Mouse (Mus musculus) MEL (cell line): ENCODE data around the gene Fam171a2. TPM values are rescaled to one million over a fixed set of nuclear protein-coding genes. Genes with fewer than 3 reads are reported as not detected.

Experiments
- DNase-seq: peaks from one replicate; pipeline ENCODE4 v3.0.0; 2011; ENCODE audit warnings: low read depth, low spot score
- H3K27ac ChIP-seq: 2 replicates; pipeline ENCODE4 v1.5.1; 2012; ENCODE audit warnings: low read depth, mild to moderate bottlenecking, control low read depth, low read length, moderate library complexity; ENCODE audit not compliant: control insufficient read depth
- H3K27me3 ChIP-seq, 2 experiments: fragments of 150-350 bp in 1 of 2; sonication (generic) in 1 of 2; 2 replicates each; pipeline ENCODE4 v1.6.1; 2012; ENCODE audit warnings: low read length in 2 of 2, mild to moderate bottlenecking in 2 of 2, improper control_type of control experiment in 1 of 2, moderate library complexity in 1 of 2; ENCODE audit not compliant: insufficient read depth in 2 of 2, control insufficient read depth in 1 of 2
- H3K36me3 ChIP-seq, 2 experiments: 2 replicates each; pipeline ENCODE4 v1.6.1; 2012 to 2014; ENCODE audit warnings: low read length in 2 of 2, improper control_type of control experiment in 1 of 2, inconsistent platforms in 1 of 2, mild to moderate bottlenecking in 1 of 2; ENCODE audit not compliant: insufficient read depth in 2 of 2, control insufficient read depth in 1 of 2
- H3K4me1 ChIP-seq, 2 experiments: fragments of 150-350 bp in 1 of 2; sonication (generic) in 1 of 2; 2 replicates each; pipeline ENCODE4 v1.6.1; 2012; ENCODE audit warnings: low read length in 2 of 2, improper control_type of control experiment in 1 of 2, mild to moderate bottlenecking in 1 of 2; ENCODE audit not compliant: insufficient read depth in 2 of 2, control insufficient read depth in 1 of 2
- H3K4me3 ChIP-seq, 2 experiments: fragments of 150-350 bp in 1 of 2; sonication (generic) in 1 of 2; 2 replicates each; pipeline ENCODE4 v1.5.1; 2012; ENCODE audit warnings: low read depth in 2 of 2, low read length in 2 of 2, mild to moderate bottlenecking in 2 of 2, moderate library complexity in 2 of 2, control low read depth in 1 of 2, improper control_type of control experiment in 1 of 2; ENCODE audit not compliant: control insufficient read depth in 1 of 2, insufficient read depth in 1 of 2
- H3K79me2 ChIP-seq: 2 replicates; pipeline ENCODE4 v1.6.1; 2012; ENCODE audit warnings: mild to moderate bottlenecking, low read length, moderate library complexity; ENCODE audit not compliant: control insufficient read depth, poor library complexity, insufficient read depth
- H3K9ac ChIP-seq: 2 replicates; pipeline ENCODE4 v1.6.1; 2012; ENCODE audit warnings: low read depth, mild to moderate bottlenecking, control low read depth, low read length, moderate library complexity; ENCODE audit not compliant: control insufficient read depth, poor library complexity, severe bottlenecking
- H3K9me3 ChIP-seq: fragments of 150-350 bp; sonication (generic); replicated peaks from 2 replicates; pipeline ENCODE4 v1.6.1; 2012; ENCODE audit warnings: mild to moderate bottlenecking, low read length, improper control_type of control experiment, moderate library complexity; ENCODE audit not compliant: insufficient read depth
- BHLHE40 ChIP-seq: IDR thresholded peaks from 2 replicates; pipeline ENCODE4 v1.6.1; 2012; ENCODE audit warnings: low read depth, mild to moderate bottlenecking, inconsistent platforms, low read length, improper control_type of control experiment, borderline replicate concordance
- CHD2 ChIP-seq: IDR thresholded peaks from 2 replicates; pipeline ENCODE4 v1.6.1; 2011; ENCODE audit warnings: low read length, improper control_type of control experiment
- CTCF ChIP-seq, 3 experiments: IDR thresholded peaks in 2 of 3; conservative IDR thresholded peaks in 1 of 3; 2 replicates each; pipeline ENCODE4 v1.5.1; 2011 to 2012; ENCODE audit warnings: low read length in 3 of 3, low read depth in 2 of 3, mild to moderate bottlenecking in 2 of 3, improper control_type of control experiment in 1 of 3, inconsistent platforms in 1 of 3, mixed read lengths in 1 of 3, moderate library complexity in 1 of 3; ENCODE audit not compliant: control insufficient read depth in 1 of 3, insufficient read depth in 1 of 3, poor library complexity in 1 of 3, severe bottlenecking in 1 of 3
- E2F4 ChIP-seq: IDR thresholded peaks from 2 replicates; pipeline ENCODE4 v1.6.1; 2011; ENCODE audit warnings: low read depth, low read length, improper control_type of control experiment, borderline replicate concordance
- EP300 ChIP-seq, 2 experiments: IDR thresholded peaks; 2 replicates each; pipeline ENCODE4 v1.6.1; 2011; ENCODE audit warnings: improper control_type of control experiment in 2 of 2, low read length in 2 of 2, low read depth in 1 of 2, mild to moderate bottlenecking in 1 of 2
- ETS1 ChIP-seq: IDR thresholded peaks from 2 replicates; pipeline ENCODE4 v1.6.1; 2012; ENCODE audit warnings: low read depth, mild to moderate bottlenecking, inconsistent platforms, low read length, improper control_type of control experiment, moderate library complexity
- GABPA ChIP-seq: IDR thresholded peaks from 2 replicates; pipeline ENCODE4 v1.6.1; 2012; ENCODE audit warnings: low read depth, mild to moderate bottlenecking, inconsistent platforms, low read length, improper control_type of control experiment, moderate library complexity
- GATA1 ChIP-seq: IDR thresholded peaks from 2 replicates; pipeline ENCODE4 v1.6.1; 2011; ENCODE audit warnings: low read depth, low read length, improper control_type of control experiment
- HCFC1 ChIP-seq: IDR thresholded peaks from 2 replicates; pipeline ENCODE4 v1.6.1; 2012; ENCODE audit warnings: low read depth, mild to moderate bottlenecking, inconsistent platforms, low read length, improper control_type of control experiment, moderate library complexity
- MAFK ChIP-seq: IDR thresholded peaks from 2 replicates; pipeline ENCODE4 v1.6.1; 2011; ENCODE audit warnings: low read depth, mild to moderate bottlenecking, low read length, improper control_type of control experiment, borderline replicate concordance
- MEF2A ChIP-seq: IDR thresholded peaks from 2 replicates; pipeline ENCODE4 v1.6.1; 2014; ENCODE audit warnings: low read depth, mild to moderate bottlenecking, inconsistent platforms, low read length, improper control_type of control experiment; ENCODE audit not compliant: poor library complexity, insufficient replicate concordance, severe bottlenecking; ENCODE audit errors: extremely low read depth
- RAD21 ChIP-seq: IDR thresholded peaks from 2 replicates; pipeline ENCODE4 v1.6.1; 2011; ENCODE audit warnings: mild to moderate bottlenecking, low read depth, low read length, improper control_type of control experiment
- RCOR1 ChIP-seq: IDR thresholded peaks from 2 replicates; pipeline ENCODE4 v1.6.1; 2012; ENCODE audit warnings: low read depth, mild to moderate bottlenecking, inconsistent platforms, low read length, improper control_type of control experiment
- SMC3 ChIP-seq: IDR thresholded peaks from 2 replicates; pipeline ENCODE4 v1.6.1; 2011; ENCODE audit warnings: low read depth, low read length, improper control_type of control experiment
- TAL1 ChIP-seq: IDR thresholded peaks from 2 replicates; pipeline ENCODE4 v1.6.1; 2012; ENCODE audit warnings: mild to moderate bottlenecking, inconsistent platforms, low read length, moderate library complexity, mixed read lengths
- TBP ChIP-seq: IDR thresholded peaks from 2 replicates; pipeline ENCODE4 v1.8.0; 2011; ENCODE audit warnings: low read depth, low read length, improper control_type of control experiment
- TCF12 ChIP-seq: IDR thresholded peaks from 2 replicates; pipeline ENCODE4 v1.6.1; 2014; ENCODE audit warnings: low read depth, mild to moderate bottlenecking, inconsistent platforms, low read length, improper control_type of control experiment, moderate library complexity
- USF1 ChIP-seq: IDR thresholded peaks from 2 replicates; pipeline ENCODE4 v1.6.1; 2014; ENCODE audit warnings: low read depth, mild to moderate bottlenecking, inconsistent platforms, low read length, improper control_type of control experiment, moderate library complexity
- ZMIZ1 ChIP-seq: IDR thresholded peaks from 2 replicates; pipeline ENCODE4 v1.6.1; 2012; ENCODE audit warnings: low read depth, mild to moderate bottlenecking, inconsistent platforms, low read length, improper control_type of control experiment, moderate library complexity
- ZNF384 ChIP-seq: IDR thresholded peaks from 2 replicates; pipeline ENCODE4 v1.6.1; 2012; ENCODE audit warnings: low read depth, mild to moderate bottlenecking, inconsistent platforms, low read length, improper control_type of control experiment
- polyA plus RNA-seq, 2 experiments: library from polyadenylated mRNA; stranded (reverse) in 1 of 2; unstranded in 1 of 2; fragments of >175 nt in 1 of 2; fragments of >200 nt in 1 of 2; gene quantifications; 2 replicates each; pipeline versions ENCODE4 v1.2.1 to v1.2.4; 2012; ENCODE audit warnings: low replicate concordance in 2 of 2, low read depth in 1 of 2; ENCODE audit not compliant: insufficient read length in 2 of 2, insufficient read depth in 1 of 2, missing spikeins in 1 of 2
- total RNA-seq: library from RNA; depleted of rRNA; stranded (reverse); fragments of 300-350 nt; gene quantifications from 2 replicates; pipeline ENCODE4 v1.2.3, GENCODE M21; 2012

Fam171a2 gene
- total and polyA plus RNA-seq, 3 experiments = 2.0 to 8.8 TPM; not detected in 1

DNA sequence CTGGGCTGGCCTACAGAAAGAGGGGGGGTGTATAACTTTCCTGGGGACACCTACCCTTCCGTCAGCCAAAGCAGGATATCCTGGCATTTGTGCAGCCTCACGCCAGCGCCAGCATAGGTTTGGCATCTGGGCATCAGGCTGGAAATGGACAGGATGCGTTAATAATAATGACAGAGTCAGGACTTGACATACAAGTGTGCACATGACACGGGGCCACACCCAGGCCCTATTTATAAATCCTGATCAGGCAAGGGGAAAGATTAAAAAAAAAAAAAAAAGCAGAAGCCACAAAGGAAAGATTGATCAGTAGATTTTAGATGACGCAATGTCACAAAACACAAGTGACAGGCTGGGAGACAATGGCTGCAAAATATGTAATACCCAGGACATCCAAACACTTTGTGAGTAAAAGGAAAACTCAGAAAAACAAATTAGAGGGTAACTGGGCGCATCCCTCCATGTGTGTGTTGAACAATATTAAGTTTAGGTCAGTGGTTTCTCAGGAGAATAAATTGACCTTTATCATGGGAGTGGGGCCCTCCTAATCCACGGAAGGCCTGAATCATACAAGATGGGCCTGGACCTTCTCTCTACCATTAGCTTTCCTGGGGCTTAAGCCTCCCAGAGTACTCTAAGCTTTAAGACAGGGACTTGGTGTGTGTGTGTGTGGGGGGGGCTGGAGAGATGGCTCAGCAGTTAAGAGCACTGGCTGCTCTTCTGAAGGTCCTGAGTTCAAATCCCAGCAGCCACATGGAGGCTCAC, 21.7 kb downstream of the Fam171a2 start:
- Histone ChIP-seq H3K27me3 (peaks cover 6 to 9% of the 10 kb centered on the region in 2 experiments), H3K4me1 (peaks cover 2 to 20% of the 10 kb centered on the region in 2 experiments), H3K27ac (no peak overlapping the region; the same call in 1 of the 2 replicates), H3K4me3 (no peak overlapping the region), H3K36me3 (peaks cover 0 to 19% of the 10 kb centered on the region in 2 experiments; a peak in 2 of 4 replicates), H3K9me3 (no peaks in the 10 kb centered on the region), H3K9ac (no peak overlapping the region), H3K79me2 (peaks cover under 1% of the 10 kb centered on the region; the same call in 1 of the 2 replicates)
- peak; percentile 85 for TF ChIP-seq RCOR1
- TF ChIP-seq GATA1 = 0 out of 2 replicates have a peak, but pooled peaks have one; percentile 2
- no peak for TF ChIP-seq CTCF (IDR thresholded peaks at IDR 0.05 in 2 of 3, conservative IDR thresholded peaks at IDR 0.05 in 1 of 3; ENCODE audit: control insufficient read depth in 1 of 3, insufficient read depth in 1 of 3, low read depth in 2 of 3, low read length in 3 of 3, poor library complexity in 1 of 3, severe bottlenecking in 1 of 3)
- peak; percentile 85 for TF ChIP-seq ZNF384
- TF ChIP-seq ETS1 = peak; percentile 74
- peak; percentile 56; the same call in 1 of the 2 replicates for TF ChIP-seq USF1
- no peak for TF ChIP-seq TBP
- TF ChIP-seq CHD2 = no peak
- TF ChIP-seq ZMIZ1 = no peak
- no peak for TF ChIP-seq GABPA
- TF ChIP-seq SMC3 = no peak
- TF ChIP-seq TCF12 = peak; percentile 21; the same call in 1 of the 2 replicates
- peak; percentile 75; the same call in 1 of the 2 replicates for TF ChIP-seq MEF2A
- TF ChIP-seq HCFC1 = no peak
- peak in 1 of 2 experiments; percentile 36; a peak in 1 of 4 replicates for TF ChIP-seq EP300 (IDR thresholded peaks at IDR 0.05; ENCODE audit: low read depth in 1 of 2, low read length in 2 of 2)
- TF ChIP-seq RAD21 = no peak
- TF ChIP-seq MAFK = no peak
- no peak for TF ChIP-seq TAL1
- TF ChIP-seq BHLHE40 = peak; percentile 45; the same call in 1 of the 2 replicates
- no peak for TF ChIP-seq E2F4
- DNase-seq = peak; percentile 43
